8 mouse cellular contexts compared by ENCODE assay signal in the genomic region with DNA sequence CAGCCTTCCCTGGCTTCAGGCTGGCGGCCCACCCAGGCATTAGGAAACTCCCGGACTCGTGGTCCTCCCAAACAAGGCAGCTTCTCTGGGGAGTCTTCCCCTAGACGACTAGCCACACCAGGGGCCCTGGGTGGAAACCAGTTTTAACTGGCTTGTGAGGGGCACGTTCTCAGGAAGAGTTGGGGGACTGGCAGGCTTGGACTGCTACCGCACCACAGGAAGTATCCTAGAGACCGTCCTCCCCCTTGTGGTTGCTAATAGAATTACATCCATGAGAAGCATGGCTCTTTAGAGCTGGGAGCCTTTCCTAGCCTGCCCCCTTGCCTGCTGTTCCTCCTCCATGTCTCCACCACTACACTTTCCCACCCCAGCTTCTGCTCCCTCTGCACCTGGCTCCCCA.
DNase-seq lines count a peak whose midpoint lies in the region; ATAC-seq and TF ChIP-seq lines count a peak whose summit lies in the region.

No protein-coding gene starts in this region.

- peak; percentile 7 to 50 for DNase-seq in adrenal gland, postnatal 36 days
- DNase-seq in heart, postnatal 10 days = peak; percentile 51 to 69
- peak; percentile 38 to 42 for DNase-seq in kidney, postnatal 25 days
- DNase-seq in liver, embryonic 14.5 days (ENCODE audit: low read depth in 3 of 3, low spot score in 3 of 3) = peak in 1 of 3 experiments; percentile 1

- 25% methylated on average over 7 of the region's 7 CpGs for WGBS in embryonic facial prominence, embryonic 12.5 days
- WGBS in liver, embryonic 14.5 days (ENCODE audit: insufficient replicate concordance) = 27% methylated on average over 7 of the region's 7 CpGs

- 0 out of 2 replicates have a peak, but pooled peaks cover 7% of the 10 kb centered on the region for H3K27me3 ChIP-seq in E14TG2a.4 (ENCODE audit: insufficient read depth, low read length)
- no peaks in the 10 kb centered on the region for H3K27me3 ChIP-seq in embryonic facial prominence, embryonic 12.5 days
- H3K27me3 ChIP-seq in liver, embryonic 14.5 days (ENCODE audit: control insufficient read depth, insufficient read depth, low read length) = no peaks in the 10 kb centered on the region

- no peaks in the 10 kb centered on the region for H3K9me3 ChIP-seq in E14TG2a.4 (ENCODE audit: low read length)
- H3K9me3 ChIP-seq in embryonic facial prominence, embryonic 12.5 days = no peaks in the 10 kb centered on the region
- no peaks in the 10 kb centered on the region for H3K9me3 ChIP-seq in liver, embryonic 14.5 days (ENCODE audit: control insufficient read depth, low read length)

- H3K36me3 ChIP-seq in E14TG2a.4 (ENCODE audit: insufficient read depth, low read length) = no peaks in the 10 kb centered on the region
- H3K36me3 ChIP-seq in embryonic facial prominence, embryonic 12.5 days = no peaks in the 10 kb centered on the region
- H3K36me3 ChIP-seq in liver, embryonic 14.5 days (replicated peaks; ENCODE audit: control insufficient read depth, insufficient read depth, low read depth) = no peaks in the 10 kb centered on the region

- H3K4me1 ChIP-seq in E14TG2a.4 (replicated peaks; ENCODE audit: low read depth, low read length) = peaks cover 43% of the 10 kb centered on the region
- no peaks in the 10 kb centered on the region for H3K4me1 ChIP-seq in embryonic facial prominence, embryonic 12.5 days
- H3K4me1 ChIP-seq in liver, embryonic 14.5 days (replicated peaks; ENCODE audit: control insufficient read depth in 2 of 2, insufficient read depth in 2 of 2, low read length in 1 of 2) = no peaks in the 10 kb centered on the region

- H3K27ac ChIP-seq in embryonic facial prominence, embryonic 12.5 days = no peak overlapping the region
- H3K27ac ChIP-seq in liver, embryonic 14.5 days = no peak overlapping the region

- ATAC-seq in embryonic facial prominence, embryonic 12.5 days (ENCODE audit: insufficient number of reproducible peaks, insufficient read depth, low FRiP score, low TSS enrichment) = peak; percentile 37; the same call in 1 of the 2 replicates
- no peak for ATAC-seq in liver, embryonic 14.5 days (ENCODE audit: insufficient read depth)
- peak; percentile 35; the same call in 1 of the 2 replicates for ATAC-seq in neutrophil, adult 5-6 weeks (ENCODE audit: extremely low read depth, insufficient number of reproducible peaks, low FRiP score, poor library complexity, severe bottlenecking)
- ATAC-seq in inflammation-experienced regulatory T-cells, adult 6 months = no peak

- no peak overlapping the region for H3K9ac ChIP-seq in embryonic facial prominence, embryonic 12.5 days
- no peak overlapping the region for H3K9ac ChIP-seq in liver, embryonic 14.5 days (replicated peaks)

- H3K4me3 ChIP-seq in E14TG2a.4 (replicated peaks; ENCODE audit: low read length) = no peak overlapping the region
- no peak overlapping the region for H3K4me3 ChIP-seq in embryonic facial prominence, embryonic 12.5 days
- H3K4me3 ChIP-seq in liver, embryonic 14.5 days (ENCODE audit: insufficient read depth in 1 of 2, low read depth in 2 of 2, low read length in 2 of 2) = no peak overlapping the region

- intact Hi-C loops in heart, postnatal 10 days (cut with DNase I) = loop anchor here (1.0 kb wide), 1 partner anchor 430 kb away; no protein-coding TSS in a partner anchor

- H3K4me2 ChIP-seq in embryonic facial prominence, embryonic 12.5 days (replicated peaks) = no peak overlapping the region
- H3K4me2 ChIP-seq in liver, embryonic 14.5 days (ENCODE audit: low read depth) = no peak overlapping the region

- TF ChIP-seq EP300 in liver, embryonic 14.5 days (IDR thresholded peaks at IDR 0.05; ENCODE audit: low read depth) = no peak

- peak; percentile 73 for TF ChIP-seq CTCF in E14TG2a.4 (conservative IDR thresholded peaks at IDR 0.05; ENCODE audit: low read length)
- peak; percentile 78 for TF ChIP-seq CTCF in liver, embryonic 14.5 days (IDR thresholded peaks at IDR 0.05; ENCODE audit: low read depth)

Comparison
In these comparisons a context has a peak if more than half of its experiments do, and no peak if none do; other contexts are left out.
1. ATAC-seq: peak in embryonic facial prominence, embryonic 12.5 days (single experiment) and neutrophil, adult 5-6 weeks (single experiment); none in liver, embryonic 14.5 days (single experiment) and inflammation-experienced regulatory T-cells, adult 6 months (single experiment).